Mouse (Mus musculus): ENCODE measurements around the gene A830031A19Rik. TPM values are rescaled to one million over a fixed set of nuclear protein-coding genes. Genes with fewer than 3 reads are reported as not detected.

Gene A830031A19Rik
- total and polyA plus RNA-seq, 3 experiments: not detected

GRCm38 (mm10) chr11:24079392-24080391 lies 4.8 kb upstream of the A830031A19Rik start (continued):
- 0 out of 2 replicates have a peak, but pooled peaks have one; percentile 14 for TF ChIP-seq BHLHE40 (IDR thresholded peaks at IDR 0.05; ENCODE audit: borderline replicate concordance, low read depth, low read length)

GRCm38 (mm10) chr11:24078706-24079316 lies 4.0 kb upstream of the A830031A19Rik start:
- Histone ChIP-seq H3K36me3 (ENCODE audit: control insufficient read depth in 1 of 2, insufficient read depth in 2 of 2, low read length in 2 of 2) (peaks cover 0 to 8% of the 10 kb centered on the region in 2 experiments; a peak in 3 of 4 replicates), H3K4me3 (ENCODE audit: control insufficient read depth in 1 of 2, insufficient read depth in 1 of 2, low read depth in 2 of 2, low read length in 2 of 2) (peak overlapping the region; percentile 69 to 82), H3K79me2 (ENCODE audit: control insufficient read depth, insufficient read depth, low read length, poor library complexity) (peaks cover 78% of the 10 kb centered on the region), H3K27ac (ENCODE audit: control insufficient read depth, low read depth, low read length) (peak overlapping the region; percentile 96), H3K9ac (ENCODE audit: control insufficient read depth, low read depth, low read length, poor library complexity, severe bottlenecking) (peak overlapping the region; percentile 98), H3K4me1 (ENCODE audit: control insufficient read depth in 1 of 2, insufficient read depth in 2 of 2, low read length in 2 of 2) (no peaks in the 10 kb centered on the region), H3K9me3 (replicated peaks; ENCODE audit: insufficient read depth, low read length) (no peaks in the 10 kb centered on the region), H3K27me3 (ENCODE audit: control insufficient read depth in 1 of 2, insufficient read depth in 2 of 2, low read length in 2 of 2) (no peaks in the 10 kb centered on the region)
- TF ChIP-seq GABPA (IDR thresholded peaks at IDR 0.05; ENCODE audit: low read depth, low read length): no peak
- peak; percentile 92 for TF ChIP-seq UBTF (IDR thresholded peaks at IDR 0.05; ENCODE audit: borderline replicate concordance, insufficient read depth, low read depth, low read length)
- no peak for TF ChIP-seq NRF1 (IDR thresholded peaks at IDR 0.05; ENCODE audit: insufficient read depth, low read depth, low read length, poor library complexity, severe bottlenecking)
- peak; percentile 26; the same call in 1 of the 2 replicates for TF ChIP-seq SIN3A (IDR thresholded peaks at IDR 0.05; ENCODE audit: low read length)
- TF ChIP-seq POLR2AphosphoS2 (IDR thresholded peaks at IDR 0.05; ENCODE audit: low read length): no peak
- TF ChIP-seq MAZ (IDR thresholded peaks at IDR 0.05; ENCODE audit: low read depth, low read length): peak; percentile 21; the same call in 1 of the 2 replicates
- peak; percentile 34 for TF ChIP-seq MXI1 (IDR thresholded peaks at IDR 0.05; ENCODE audit: low read depth, low read length)
- peak; percentile 62 for DNase-seq (ENCODE audit: low read depth, low spot score)

- Histone ChIP-seq H3K79me2 (ENCODE audit: control insufficient read depth, insufficient read depth, low read length, poor library complexity) (peaks cover 71% of the 10 kb centered on the region), H3K4me1 (ENCODE audit: control insufficient read depth in 1 of 2, insufficient read depth in 2 of 2, low read length in 2 of 2) (no peaks in the 10 kb centered on the region), H3K4me3 (ENCODE audit: control insufficient read depth in 1 of 2, insufficient read depth in 1 of 2, low read depth in 2 of 2, low read length in 2 of 2) (peak within 1 kb of the TSS; percentile 77 to 82), H3K27me3 (ENCODE audit: control insufficient read depth in 1 of 2, insufficient read depth in 2 of 2, low read length in 2 of 2) (no peaks in the 10 kb centered on the region), H3K36me3 (ENCODE audit: control insufficient read depth in 1 of 2, insufficient read depth in 2 of 2, low read length in 2 of 2) (peaks cover 0 to 9% of the 10 kb centered on the region in 2 experiments; a peak in 3 of 4 replicates), H3K9ac (ENCODE audit: control insufficient read depth, low read depth, low read length, poor library complexity, severe bottlenecking) (peak within 1 kb of the TSS; percentile 98), H3K27ac (ENCODE audit: control insufficient read depth, low read depth, low read length) (peak within 1 kb of the TSS; percentile 96), H3K9me3 (replicated peaks; ENCODE audit: insufficient read depth, low read length) (no peaks in the 10 kb centered on the region)
- DNase-seq (ENCODE audit: low read depth, low spot score): peak; percentile 95
- TF ChIP-seq POLR2AphosphoS2 (IDR thresholded peaks at IDR 0.05; ENCODE audit: low read length) (peak; percentile 68), SMC3 (IDR thresholded peaks at IDR 0.05; ENCODE audit: low read depth, low read length) (no peak), JUND (IDR thresholded peaks at IDR 0.05; ENCODE audit: low read depth, low read length) (no peak), ZMIZ1 (IDR thresholded peaks at IDR 0.05; ENCODE audit: low read depth, low read length) (no peak), CHD1 (IDR thresholded peaks at IDR 0.05; ENCODE audit: low read depth, low read length) (peak; percentile 85; the same call in 1 of the 2 replicates), POLR2AphosphoS5 (IDR thresholded peaks at IDR 0.05; ENCODE audit: borderline replicate concordance, low read depth, low read length) (no peak), POLR2A (IDR thresholded peaks at IDR 0.05; ENCODE audit: control insufficient read depth in 1 of 2, insufficient read depth in 1 of 2, low read depth in 1 of 2, low read length in 2 of 2, poor library complexity in 1 of 2) (peak; percentile 39 to 81), RCOR1 (IDR thresholded peaks at IDR 0.05; ENCODE audit: low read depth, low read length) (no peak; the same call in 1 of the 2 replicates), NELFE (IDR thresholded peaks at IDR 0.05; ENCODE audit: low read depth, low read length) (peak; percentile 73), EP300 (IDR thresholded peaks at IDR 0.05; ENCODE audit: low read depth in 1 of 2, low read length in 2 of 2) (no peak), ZKSCAN1 (IDR thresholded peaks at IDR 0.05; ENCODE audit: low read depth, low read length) (no peak), GATA1 (IDR thresholded peaks at IDR 0.05; ENCODE audit: low read depth, low read length) (no peak), NRF1 (IDR thresholded peaks at IDR 0.05; ENCODE audit: insufficient read depth, low read depth, low read length, poor library complexity, severe bottlenecking) (0 out of 2 replicates have a peak, but pooled peaks have one; percentile 34), MEF2A (IDR thresholded peaks at IDR 0.05; ENCODE audit: extremely low read depth, insufficient replicate concordance, low read depth, low read length, poor library complexity, severe bottlenecking) (no peak), MAX (IDR thresholded peaks at IDR 0.05; ENCODE audit: low read length) (0 out of 2 replicates have a peak, but pooled peaks have one; percentile 15), TAL1 (IDR thresholded peaks at IDR 0.05; ENCODE audit: low read length) (no peak), TBP (IDR thresholded peaks at IDR 0.05; ENCODE audit: low read depth, low read length) (peak; percentile 93)
These were observed 3.2 kb upstream of the A830031A19Rik start, which contains the start of gene Bcl11a for GRCm38 (mm10) chr11:24077795-24078705. Bcl11a (plus strand) TSS chr11:24078056.

Data from MEL (cell line).